Mouse (Mus musculus) layer of hippocampus, postnatal 14 days (tissue): Measurements from ENCODE around the gene Utrn. TPM values are rescaled to one million over a fixed set of nuclear protein-coding genes. Genes with fewer than 3 reads are reported as not detected.

Experiments used
- DNase-seq, 2 experiments: peaks; one replicate each; pipeline ENCODE4 v3.0.0; 2021 to 2022; ENCODE audit warnings: low spot score in 2 of 2, mixed read lengths in 1 of 2
- long read RNA-seq, 2 experiments: library from polyadenylated mRNA; stranded (forward); transcript quantifications; one replicate each; pipeline ENCODE4 v2.0.0; 2021
- total RNA-seq, 2 experiments: library from RNA; stranded (reverse); gene quantifications; 2 replicates each; pipeline ENCODE4 v1.2.3; 2021

The Utrn gene
- total RNA-seq = 10 to 100 TPM; 35.6 to 40.3 TPM
- long read RNA-seq, experiment 1, partial matches to known transcripts = 0 of 1 reads
- long read RNA-seq, experiment 1, other reads (novel, unspliced or antisense) = 1 of 1 reads
- long read RNA-seq, experiment 2, full-length matches to known transcripts = 1 of 4 reads
- long read RNA-seq, experiment 2, partial matches to known transcripts = 1 of 4 reads
- long read RNA-seq, experiment 2, other reads (novel, unspliced or antisense) = 2 of 4 reads

DNA sequence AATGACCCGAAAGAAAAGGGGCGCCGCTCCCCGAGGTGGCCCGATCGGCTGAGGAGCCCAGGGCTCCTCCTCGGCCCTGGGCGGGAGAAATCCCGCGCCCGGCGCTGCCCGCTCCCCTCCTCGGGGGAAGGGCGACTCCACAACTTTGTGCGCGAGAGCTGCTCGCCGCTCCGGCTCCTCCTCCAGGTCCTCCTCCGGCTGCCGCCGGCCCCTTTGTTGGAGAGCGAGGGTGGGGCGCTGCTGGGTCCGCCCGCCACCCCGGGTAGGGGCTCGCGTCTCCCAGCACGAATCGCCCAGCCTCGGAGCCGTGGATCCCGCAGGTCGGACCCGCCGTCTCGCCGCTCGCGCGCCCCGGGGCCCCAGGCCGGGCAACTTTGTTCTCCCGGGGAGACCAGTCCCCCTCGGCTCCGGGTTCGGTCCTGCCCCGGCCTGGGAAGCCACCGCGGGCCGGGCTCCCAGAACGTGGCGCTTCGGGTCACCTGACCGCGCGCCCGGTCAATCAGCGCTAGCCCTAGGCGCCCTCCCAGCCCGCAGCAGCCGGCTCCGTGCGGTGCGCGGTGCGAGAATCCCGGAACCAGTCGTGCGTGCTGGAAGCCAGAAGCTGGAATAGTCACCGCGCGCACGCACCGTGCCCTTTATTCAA is at the start of gene Utrn:
Gene Utrn (minus strand): TSS at position 337 of the 643 bp plus-strand sequence.
- peak; percentile 57 to 58 for DNase-seq

DNA sequence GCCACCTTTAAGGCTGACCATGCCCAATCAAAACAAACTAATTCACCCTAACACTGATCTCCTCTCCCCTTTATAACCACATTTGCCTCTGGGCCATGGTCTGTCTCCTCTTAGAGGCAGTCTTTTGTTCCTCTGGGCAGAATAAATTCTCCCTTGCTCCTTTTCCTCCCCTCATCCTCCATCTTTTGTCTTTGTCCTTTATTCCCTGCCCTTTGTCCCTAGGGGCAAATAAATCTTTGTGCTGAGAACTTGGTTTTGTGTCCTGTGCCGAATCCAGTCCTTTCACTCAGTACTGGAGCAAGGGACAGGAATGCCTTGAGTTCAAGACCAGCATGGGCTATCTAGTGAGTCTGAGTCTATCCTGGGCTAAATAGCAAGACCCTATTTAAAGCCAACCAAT is 48.5 kb upstream of the Utrn start:
- DNase-seq = no peak

GRCm38 (mm10) chr10:12916376-12916775 is 47.2 kb upstream of the Utrn start:
- no peak for DNase-seq

- no peak for DNase-seq
Measured at GRCm38 (mm10) chr10:12915826-12916225, 46.7 kb upstream of the Utrn start.

DNA sequence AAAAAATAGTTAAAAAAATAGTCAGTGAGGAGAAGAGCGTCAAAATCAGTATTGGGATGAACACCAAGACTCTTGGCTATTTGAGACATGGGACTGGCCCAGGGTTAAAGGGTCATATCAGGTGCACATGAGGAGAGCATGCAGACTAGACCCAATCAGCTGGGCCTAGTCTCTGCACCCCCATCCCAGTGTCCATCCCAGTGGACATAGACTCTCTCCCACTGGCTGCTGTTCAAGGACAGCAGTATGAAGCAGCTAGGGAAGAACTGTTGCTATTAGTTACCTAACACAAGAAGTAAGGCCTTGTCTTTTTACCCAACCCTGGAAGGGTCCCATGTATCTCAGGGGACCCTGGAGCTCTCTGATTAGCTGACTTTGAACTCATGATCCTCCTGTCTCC is 45.0 kb upstream of the Utrn start:
- DNase-seq = no peak

DNA sequence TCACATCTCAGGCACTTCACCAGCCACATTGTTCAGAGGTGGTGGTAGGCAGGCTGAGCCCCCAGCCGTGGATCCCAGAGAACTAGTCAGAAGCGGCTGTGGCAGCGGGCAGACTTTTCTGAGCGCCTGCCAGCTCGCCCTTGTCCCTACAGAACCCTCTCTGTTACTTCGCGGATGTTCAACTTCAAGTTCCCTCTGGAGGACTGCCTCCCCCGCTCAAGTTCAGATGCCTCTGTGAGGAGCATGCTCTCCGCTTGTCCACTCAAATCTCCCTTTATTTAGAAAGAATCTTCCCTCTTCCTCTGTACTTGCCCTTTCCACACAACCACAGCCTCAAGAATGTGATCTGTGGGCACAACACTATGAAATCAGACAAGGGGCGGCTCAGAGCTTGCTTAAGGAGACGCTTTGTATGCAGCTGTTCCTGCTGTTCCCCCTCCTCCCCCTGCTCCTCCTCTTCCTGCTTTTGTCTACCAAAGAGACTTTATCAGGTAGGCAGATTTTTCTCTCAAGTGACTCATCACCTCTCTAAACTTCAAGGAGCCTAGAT is 42.9 kb upstream of the Utrn start:
- peak in 1 of 2 experiments; percentile 38 for DNase-seq

GRCm38 (mm10) chr10:12911451-12911850 is 42.3 kb upstream of the Utrn start:
- DNase-seq = no peak

DNA sequence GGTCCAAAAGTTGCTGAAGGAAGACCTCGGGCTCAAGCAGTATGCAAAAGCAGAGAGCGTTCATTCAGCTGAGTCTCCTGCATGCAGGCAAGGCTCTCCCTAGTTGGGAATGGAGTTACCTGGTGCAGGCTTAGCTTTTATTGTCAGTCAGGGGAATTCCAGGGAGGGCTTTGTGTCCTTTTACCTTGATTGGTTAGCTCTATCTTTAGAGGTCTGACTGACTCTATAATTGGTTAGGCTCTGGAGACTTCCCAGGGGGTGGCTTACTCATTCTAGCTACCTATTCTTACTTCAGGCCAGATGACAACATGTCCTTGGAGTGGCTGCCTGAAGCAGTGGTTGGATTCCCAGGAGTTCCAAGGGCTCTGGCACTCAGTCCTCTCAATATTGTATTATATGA is 40.7 kb upstream of the Utrn start:
- no peak for DNase-seq

DNA sequence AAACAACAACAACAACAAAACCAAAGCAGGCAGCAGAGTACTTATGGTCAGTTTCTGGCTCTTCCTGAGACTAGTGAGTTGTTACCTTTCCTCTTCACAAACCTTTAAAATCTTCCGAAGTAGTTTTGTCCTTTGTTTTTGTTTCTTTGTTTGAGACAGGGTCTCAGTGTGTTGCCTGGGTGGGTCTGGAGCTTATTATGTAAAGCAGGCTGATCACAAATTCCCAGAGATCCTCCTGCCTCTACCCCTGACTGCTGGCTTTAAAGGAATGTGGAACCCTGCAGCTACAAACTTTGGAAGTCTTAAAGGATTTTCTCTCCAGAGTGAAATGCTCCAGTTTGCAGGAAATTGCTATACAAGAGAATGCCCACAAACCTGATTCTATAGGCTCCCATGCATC is 40.0 kb upstream of the Utrn start:
- DNase-seq = no peak

- DNase-seq = no peak
Measured at GRCm38 (mm10) chr10:12904140-12904528, 35.0 kb upstream of the Utrn start.

GRCm38 (mm10) chr10:12903440-12904139 is 34.4 kb upstream of the Utrn start:
- no peak for DNase-seq

GRCm38 (mm10) chr10:12899901-12900300 is 30.7 kb upstream of the Utrn start:
- no peak for DNase-seq

GRCm38 (mm10) chr10:12893339-12893738 is 24.2 kb upstream of the Utrn start:
- no peak for DNase-seq

DNA sequence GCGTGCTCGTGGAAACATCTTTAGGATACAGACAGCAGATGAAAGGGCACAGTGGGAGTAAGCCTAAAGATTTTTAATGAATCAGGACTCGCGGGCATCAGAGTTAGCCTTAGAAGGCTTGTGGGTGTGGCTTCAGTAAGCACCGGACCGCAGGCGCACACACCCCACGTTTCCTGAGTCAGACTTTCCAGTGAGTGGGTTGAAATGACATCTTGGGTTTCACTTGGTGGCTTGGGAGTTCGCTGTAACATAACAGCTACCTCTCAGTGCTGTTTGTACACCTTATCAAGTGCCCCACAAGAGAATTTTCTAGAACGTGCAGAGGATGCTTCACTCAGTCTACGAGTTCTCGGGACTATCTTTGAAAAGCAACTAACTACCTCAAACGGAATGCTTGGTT is 19.2 kb upstream of the Utrn start:
- no peak for DNase-seq

DNA sequence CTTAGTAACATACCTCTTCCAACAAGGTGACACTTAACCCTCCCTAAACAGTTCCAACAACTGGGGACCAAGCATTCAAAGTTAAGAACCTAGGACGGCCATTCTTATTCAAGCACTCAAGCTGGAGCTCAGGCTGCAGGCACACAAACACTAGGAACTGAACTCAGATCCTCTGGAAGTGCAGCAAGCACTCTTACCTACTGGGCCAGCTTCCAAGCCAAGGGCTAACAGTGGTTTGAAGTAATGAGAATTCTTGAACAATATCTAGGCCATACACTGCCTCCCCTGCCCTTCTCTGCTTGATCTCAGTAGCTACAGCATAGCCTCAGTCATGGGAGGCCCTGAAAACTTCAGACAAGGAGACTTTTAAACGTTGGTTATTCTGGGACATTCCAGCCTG is 18.6 kb upstream of the Utrn start:
- no peak for DNase-seq

DNA sequence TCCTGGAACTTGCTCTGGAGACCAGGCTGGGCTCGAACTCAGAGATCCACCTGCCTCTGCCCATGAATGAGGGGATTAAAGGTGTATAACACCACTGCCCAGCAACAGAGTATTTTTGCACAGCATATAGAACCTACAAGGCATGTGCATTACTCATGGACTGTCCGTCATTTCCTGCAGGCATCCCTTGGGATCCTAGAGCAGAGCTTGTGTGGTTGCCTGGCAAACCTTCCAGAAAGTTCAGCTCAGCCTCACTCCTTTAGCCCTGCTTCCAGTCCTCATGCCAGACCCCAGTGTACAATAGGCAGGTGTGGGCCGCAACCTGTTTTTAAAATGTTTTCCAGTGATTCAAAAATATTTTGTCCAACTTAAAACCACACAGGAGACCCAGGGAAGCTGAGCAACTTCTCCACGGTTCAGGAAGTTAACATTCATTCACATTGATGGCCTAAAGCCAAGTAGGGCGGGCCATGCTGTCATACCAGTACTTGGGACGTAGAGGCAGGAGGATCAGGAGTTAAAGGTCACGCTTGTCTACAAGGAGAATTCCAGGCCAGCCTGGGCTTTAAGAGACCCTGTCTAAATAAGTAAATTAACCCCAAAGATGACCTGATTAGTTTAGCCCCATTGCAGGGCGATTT is 15.3 kb upstream of the Utrn start:
- DNase-seq = no peak

- no peak for DNase-seq
Measured at GRCm38 (mm10) chr10:12881911-12882310, 12.7 kb upstream of the Utrn start.

- no peak for DNase-seq
Measured at GRCm38 (mm10) chr10:12879313-12879695, 10.1 kb upstream of the Utrn start.

GRCm38 (mm10) chr10:12878661-12879312 is 9.6 kb upstream of the Utrn start:
- no peak for DNase-seq

DNA sequence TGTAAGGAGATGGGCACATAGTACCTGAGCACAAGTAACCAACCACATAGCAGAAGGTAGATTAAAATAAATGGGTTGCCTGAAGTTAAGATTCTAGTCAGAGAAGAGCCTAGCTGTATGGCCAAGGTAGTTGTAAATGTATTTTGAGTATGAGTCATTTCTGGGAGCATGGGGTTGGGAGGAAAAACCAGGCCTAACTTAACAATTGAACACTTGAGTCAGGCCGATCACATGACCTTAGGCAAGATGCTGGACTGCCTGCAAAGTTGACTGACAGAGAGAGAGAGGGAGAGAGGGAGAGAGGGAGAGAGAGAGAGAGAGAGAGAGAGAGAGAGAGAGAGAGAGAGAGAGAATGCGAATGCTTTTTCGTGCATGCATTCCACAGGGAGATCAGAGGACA is 7.3 kb upstream of the Utrn start:
- DNase-seq = no peak

GRCm38 (mm10) chr10:12875410-12875809 is 6.2 kb upstream of the Utrn start:
- DNase-seq = no peak
